Mouse (Mus musculus): ENCODE results near the gene Dtx1.
A peak's percentile ranks its signal among the peaks of the same experiment; 100 is the strongest.

Gene Dtx1

GRCm38 (mm10) chr5:120711827-120712226 lies at the start of gene Dtx1:
Dtx1 (minus strand) TSS chr5:120711927.
- no peak for DNase-seq

DNA sequence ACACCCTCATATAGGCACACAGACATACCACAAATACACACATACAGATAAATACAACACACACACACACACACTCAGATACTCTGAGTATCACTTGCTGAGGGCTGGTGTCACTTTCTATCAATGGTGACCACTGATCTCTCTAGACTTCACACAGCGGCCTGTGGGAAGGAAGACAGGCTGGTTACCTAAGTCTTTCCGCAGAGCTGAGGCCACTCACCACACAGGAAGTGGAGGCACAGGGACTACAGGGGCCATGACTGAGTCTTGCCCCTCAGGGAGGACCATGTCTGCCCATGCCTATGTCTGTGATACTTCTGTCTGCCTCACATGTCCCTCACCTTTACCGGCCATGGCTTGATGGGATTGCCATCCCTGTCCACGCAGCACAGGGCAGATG lies 42.5 kb upstream of the Dtx1 start:
- no peak for DNase-seq

- no peak for DNase-seq
These were observed 41.1 kb upstream of the Dtx1 start for GRCm38 (mm10) chr5:120752786-120753185.

DNA sequence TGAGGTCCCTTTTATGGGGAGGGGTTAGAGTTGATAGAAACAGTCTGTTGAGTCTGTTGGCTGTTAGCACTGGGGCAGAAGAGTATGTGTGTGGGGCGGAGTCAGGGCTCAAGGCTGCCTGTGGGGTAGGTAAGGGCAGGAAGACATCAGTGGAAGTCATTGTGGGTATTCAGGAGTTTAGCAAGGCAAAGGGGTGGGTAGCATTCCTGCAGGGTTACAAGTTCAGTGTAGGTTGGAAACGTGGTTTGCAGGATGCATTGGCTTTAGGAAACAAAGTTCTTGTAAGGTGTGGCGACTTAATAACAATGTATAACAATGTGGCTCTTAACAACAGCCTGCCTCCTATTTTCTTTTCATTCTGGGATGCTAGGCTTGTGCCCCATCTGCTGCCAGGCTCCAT lies 39.5 kb upstream of the Dtx1 start:
- no peak for DNase-seq

- DNase-seq: peak; percentile 9 to 11
These were observed 38.0 kb upstream of the Dtx1 start, which contains the start of gene Oas2 for GRCm38 (mm10) chr5:120749688-120750087. Oas2 (minus strand) TSS chr5:120749853.

- peak in 1 of 2 experiments; percentile 35 for DNase-seq
These were observed 34.7 kb upstream of the Dtx1 start for GRCm38 (mm10) chr5:120746451-120746850.

DNA sequence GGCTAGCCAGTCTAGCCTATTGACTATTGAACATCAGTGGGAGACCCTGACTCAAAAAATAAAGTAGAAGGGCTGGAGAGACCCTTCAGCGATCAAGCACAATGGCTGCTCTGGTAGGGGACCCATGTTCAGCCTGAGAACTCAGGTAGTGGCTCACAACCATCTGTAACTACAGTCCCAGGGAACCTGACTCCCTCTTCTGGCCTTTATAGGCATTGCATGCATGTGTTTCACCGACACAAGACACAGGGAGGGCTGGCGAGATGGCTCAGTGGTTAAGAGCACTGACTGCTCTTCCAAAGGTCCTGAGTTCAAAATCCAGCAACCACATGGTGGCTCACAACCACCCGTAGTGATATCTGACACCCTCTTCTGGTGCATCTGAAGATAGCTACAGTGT lies 30.4 kb upstream of the Dtx1 start:
- DNase-seq: peak; percentile 9 to 11

DNA sequence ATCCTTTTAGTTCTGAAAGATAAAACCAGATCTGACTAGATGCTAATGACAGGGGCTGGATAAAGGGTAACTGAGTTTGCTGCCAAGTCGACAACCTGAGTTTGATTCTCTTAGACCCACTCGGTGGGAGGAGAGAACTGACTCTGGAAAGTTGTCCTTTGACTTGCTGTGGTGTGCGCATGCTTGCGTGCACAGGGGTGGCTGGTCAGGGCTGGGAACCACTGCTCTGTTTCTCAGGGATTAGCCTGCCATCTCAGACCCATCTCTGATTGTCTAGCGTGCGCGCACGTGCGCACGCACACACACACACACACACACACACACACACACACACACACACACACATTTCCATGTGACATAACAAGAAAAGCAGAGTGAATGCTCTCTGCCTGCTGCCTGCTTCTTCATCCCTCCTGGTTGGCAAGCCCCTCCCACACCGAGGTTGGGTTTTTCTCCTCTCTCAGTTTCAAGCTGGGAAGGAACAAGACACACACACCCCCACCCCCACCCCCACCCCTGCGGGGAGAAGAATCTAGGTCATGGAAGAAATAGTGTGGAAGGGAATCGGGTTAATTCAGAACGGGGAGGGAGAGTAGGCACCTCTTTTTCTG lies 22.8 kb upstream of the Dtx1 start:
- DNase-seq: no peak

- no peak for DNase-seq
These were observed 22.0 kb upstream of the Dtx1 start for GRCm38 (mm10) chr5:120733696-120734095.

GRCm38 (mm10) chr5:120732740-120733139 lies 21.0 kb upstream of the Dtx1 start:
- DNase-seq: no peak

GRCm38 (mm10) chr5:120729319-120729718 lies 17.6 kb upstream of the Dtx1 start:
- DNase-seq: no peak

DNA sequence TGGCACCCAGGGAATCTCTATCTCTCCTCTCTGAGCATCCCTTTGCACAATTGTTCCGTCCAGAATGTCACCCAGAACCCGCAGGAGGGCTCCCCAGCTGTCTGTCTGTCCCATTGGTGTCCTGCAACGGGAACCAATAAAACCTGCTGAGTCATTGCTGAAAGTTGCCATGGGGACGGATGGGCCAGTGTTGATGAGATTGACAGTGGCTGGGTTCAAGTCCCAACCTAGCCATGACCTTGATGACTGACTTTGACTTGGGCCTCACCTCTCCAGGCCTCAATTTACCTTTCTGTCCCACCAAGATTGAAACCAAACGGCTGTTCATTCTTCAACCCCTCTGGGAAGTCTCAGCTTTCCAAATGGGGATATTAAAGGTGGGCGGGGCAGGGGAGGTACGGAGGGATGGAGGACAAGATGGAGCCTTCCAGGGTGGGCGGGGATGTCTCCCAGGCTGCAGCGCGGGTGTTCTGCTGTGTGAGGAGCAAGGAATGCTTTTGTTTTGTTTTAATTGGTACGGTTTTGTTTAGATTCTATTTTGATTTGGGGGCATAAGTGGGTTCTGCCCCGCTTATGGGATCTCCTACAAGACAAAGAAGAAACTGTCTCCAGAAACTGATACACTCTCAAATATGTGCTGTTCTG lies 14.2 kb upstream of the Dtx1 start:
- no peak for DNase-seq

GRCm38 (mm10) chr5:120721005-120721404 lies 9.3 kb upstream of the Dtx1 start:
- DNase-seq: no peak

DNA sequence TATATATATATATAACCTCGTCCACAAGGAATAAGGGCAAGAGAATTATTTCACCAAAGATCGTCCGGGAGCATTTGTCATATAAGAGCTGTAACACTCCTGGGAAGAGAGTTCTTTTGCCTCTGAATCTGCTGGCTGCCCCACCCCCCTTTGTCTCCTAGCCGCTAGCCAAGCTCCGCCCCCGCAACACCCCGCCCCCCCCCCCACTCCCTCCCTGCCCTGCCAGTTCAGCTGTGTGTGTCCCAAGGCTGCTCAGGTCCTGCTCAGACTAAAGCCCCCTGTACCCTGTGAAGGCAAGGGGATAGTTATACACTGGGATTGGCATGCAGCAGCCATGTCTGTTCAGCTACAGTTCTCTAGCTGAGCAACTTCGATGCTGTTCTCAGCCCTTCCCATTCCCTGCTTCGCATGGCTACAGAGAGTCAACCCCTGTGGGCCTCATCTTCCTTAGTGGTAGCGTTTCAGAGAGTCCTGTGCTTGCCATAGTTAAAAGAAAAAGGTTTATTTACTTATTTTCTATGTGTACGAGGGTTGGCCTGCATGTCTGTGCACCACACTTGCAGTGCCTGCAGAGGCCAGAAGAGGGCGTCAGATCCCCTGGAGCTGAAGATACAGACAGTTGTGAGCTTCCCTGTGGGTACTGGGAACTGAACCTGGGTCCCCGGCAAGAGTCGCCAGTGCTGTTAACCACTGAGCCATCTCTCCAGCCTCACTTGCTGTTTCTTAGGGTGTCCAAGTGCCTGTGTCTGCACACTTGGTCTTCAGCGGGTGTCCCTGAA lies 7.1 kb upstream of the Dtx1 start:
- no peak for DNase-seq

GRCm38 (mm10) chr5:120717136-120717535 lies 5.4 kb upstream of the Dtx1 start:
- DNase-seq: no peak

GRCm38 (mm10) chr5:120714314-120714713 lies 2.6 kb upstream of the Dtx1 start:
- DNase-seq: peak; percentile 16 to 26

GRCm38 (mm10) chr5:120712721-120713120 lies 994 bp upstream of the Dtx1 start:
- no peak for DNase-seq

DNA sequence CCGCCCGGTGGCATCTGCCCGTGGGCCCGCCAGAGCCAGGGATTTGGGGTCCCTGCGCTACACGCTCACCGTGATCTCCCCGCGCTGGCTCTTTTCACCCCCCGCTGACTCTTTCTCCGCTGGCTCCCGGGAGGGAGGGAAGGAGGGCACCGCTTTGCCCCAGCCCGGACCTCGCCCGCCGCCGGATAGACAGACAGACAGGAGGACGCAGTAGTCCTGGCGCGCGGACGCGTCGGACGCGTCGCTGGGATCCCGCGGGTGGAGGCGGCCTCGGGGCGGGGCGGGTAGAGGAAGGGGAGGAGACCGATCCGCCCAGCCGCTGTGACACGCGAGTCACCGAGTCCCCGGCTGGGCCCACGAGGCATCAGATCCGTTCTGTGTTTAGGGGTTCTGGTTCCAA lies 311 bp downstream of the Dtx1 start:
- DNase-seq: peak; percentile 14 to 33

- no peak for DNase-seq
These were observed 890 bp downstream of the Dtx1 start for GRCm38 (mm10) chr5:120710826-120711248.

DNA sequence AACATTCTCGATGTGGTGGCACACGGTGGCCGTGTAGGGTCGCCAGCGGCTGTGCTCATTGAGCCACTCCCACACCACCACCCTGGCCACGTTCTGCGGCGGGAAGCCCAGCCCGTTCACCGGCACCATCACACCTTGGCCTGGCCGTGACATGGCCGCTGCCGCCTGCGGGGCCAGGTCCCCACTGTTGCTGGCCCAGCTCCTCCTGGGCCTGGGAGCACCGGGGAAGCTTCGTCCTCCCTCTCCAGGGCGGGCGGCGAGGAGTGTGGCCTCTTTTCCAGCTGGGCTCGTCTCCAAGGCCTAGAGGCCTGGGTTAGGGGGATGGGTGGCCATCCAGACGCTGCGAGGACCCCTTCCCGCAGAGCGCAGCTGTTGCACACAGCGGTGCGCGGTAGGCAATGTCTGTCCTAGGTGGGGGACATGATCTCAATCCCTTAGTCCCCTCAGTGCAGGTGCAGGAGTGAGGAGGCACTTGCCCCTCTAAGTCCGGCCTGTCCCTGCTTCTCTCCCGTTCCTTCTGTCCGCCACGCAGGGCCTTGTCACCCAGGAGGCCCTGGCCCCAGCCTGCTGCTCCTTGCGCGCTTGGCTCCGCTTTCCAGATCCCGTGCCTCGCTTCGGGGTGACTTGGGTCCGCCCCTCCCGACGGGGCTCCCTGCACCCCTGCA lies 1.4 kb downstream of the Dtx1 start:
- DNase-seq: no peak

GRCm38 (mm10) chr5:120706976-120707375 lies 4.8 kb downstream of the Dtx1 start:
- no peak for DNase-seq

GRCm38 (mm10) chr5:120706541-120706940 lies 5.2 kb downstream of the Dtx1 start:
- peak in 1 of 2 experiments; percentile 9 for DNase-seq

- no peak for DNase-seq
These were observed 7.3 kb downstream of the Dtx1 start for GRCm38 (mm10) chr5:120704421-120704820.
